Mouse (Mus musculus) forebrain, embryonic 12.5 days (tissue): ENCODE measurements around the gene Tnfsf13. TPM values are rescaled to one million over a fixed set of nuclear protein-coding genes. Genes with fewer than 3 reads are reported as not detected.
"Not testable (repeated sequence)": the region's sequence is repeated elsewhere in the genome, so short reads cannot be mapped to it uniquely, and the experiment has no call there.

Source experiments
- ATAC-seq: fragments of 200-750 bp; cut with Nextera tagmentation; 2 replicates; pipeline ENCODE4 v1.8.0; 2017; ENCODE audit warnings: moderate TSS enrichment; ENCODE audit not compliant: low FRiP score
- H3K27ac ChIP-seq: fragments of 300-500 bp; sonication (generic); 2 replicates; pipeline ENCODE4 v1.5.1; 2016; ENCODE audit warnings: mild to moderate bottlenecking
- H3K27me3 ChIP-seq: fragments of 300-500 bp; sonication (generic); 2 replicates; pipeline ENCODE4 v1.6.1; 2016; ENCODE audit warnings: mild to moderate bottlenecking
- H3K36me3 ChIP-seq: fragments of 300-500 bp; sonication (generic); replicated peaks from 2 replicates; pipeline ENCODE4 v1.6.1; 2016; ENCODE audit warnings: mild to moderate bottlenecking
- H3K4me1 ChIP-seq: fragments of 300-500 bp; sonication (generic); 2 replicates; pipeline ENCODE4 v1.6.1; 2016
- H3K4me2 ChIP-seq: fragments of 300-500 bp; sonication (generic); 2 replicates; pipeline ENCODE4 v1.6.1; 2016; ENCODE audit warnings: mild to moderate bottlenecking, moderate library complexity
- H3K4me3 ChIP-seq: fragments of 300-500 bp; sonication (generic); replicated peaks from 2 replicates; pipeline ENCODE4 v1.5.1; 2016; ENCODE audit warnings: mild to moderate bottlenecking
- H3K9ac ChIP-seq: fragments of 300-500 bp; sonication (generic); 2 replicates; pipeline ENCODE4 v1.6.1; 2016; ENCODE audit warnings: mild to moderate bottlenecking
- H3K9me3 ChIP-seq: fragments of 300-500 bp; sonication (generic); 2 replicates; pipeline ENCODE4 v1.6.1; 2016
- WGBS: fragments of 180-500 bp; shearing (Covaris S2); methylation state at CpG from one replicate; pipeline ENCODE4 v1.1.7; 2016; 5-methylcytosine and 5-hydroxymethylcytosine counted together
- polyA plus RNA-seq: library from polyadenylated mRNA; unstranded; fragments of >200 nt; fragmentation: Nextera tagmentation; extraction: Ambion mirVana; gene quantifications from 2 replicates; pipeline ENCODE4 v1.2.1, GENCODE M21; 2016

Gene Tnfsf13
- polyA plus RNA-seq, 1 experiment from 2014 or later = 0.26 TPM

- WGBS = 94% methylated on average over 10 of the region's 10 CpGs
- H3K4me2 ChIP-seq, H3K4me1 ChIP-seq, H3K27me3 ChIP-seq, ATAC-seq, H3K27ac ChIP-seq, H3K9me3 ChIP-seq, H3K4me3 ChIP-seq, H3K9ac ChIP-seq, H3K36me3 ChIP-seq: not testable (repeated sequence)
These were observed 17.3 kb upstream of the Tnfsf13 start for GRCm38 (mm10) chr11:69702886-69703285.

GRCm38 (mm10) chr11:69699595-69699994 is 14.0 kb upstream of the Tnfsf13 start:
- no peaks in the 10 kb centered on the region for H3K9me3 ChIP-seq
- no peak overlapping the region for H3K27ac ChIP-seq
- ATAC-seq = no peak
- no peak overlapping the region for H3K9ac ChIP-seq
- H3K27me3 ChIP-seq = 0 out of 2 replicates have a peak, but pooled peaks cover 2% of the 10 kb centered on the region
- peaks cover 12% of the 10 kb centered on the region for H3K4me1 ChIP-seq
- no peak overlapping the region for H3K4me2 ChIP-seq
- H3K4me3 ChIP-seq = no peak overlapping the region
- 74% methylated on average over 1 of the region's 1 CpGs for WGBS
- H3K36me3 ChIP-seq = no peaks in the 10 kb centered on the region

- no peaks in the 10 kb centered on the region for H3K9me3 ChIP-seq
- H3K4me1 ChIP-seq = peaks cover 12% of the 10 kb centered on the region
- WGBS = 72% methylated on average over 5 of the region's 5 CpGs
- 0 out of 2 replicates have a peak, but pooled peaks cover 2% of the 10 kb centered on the region for H3K27me3 ChIP-seq
- no peaks in the 10 kb centered on the region for H3K36me3 ChIP-seq
- H3K9ac ChIP-seq = no peak overlapping the region
- no peak overlapping the region for H3K27ac ChIP-seq
- no peak overlapping the region for H3K4me2 ChIP-seq
- H3K4me3 ChIP-seq = no peak overlapping the region
- ATAC-seq = no peak
These were observed 13.0 kb upstream of the Tnfsf13 start for GRCm38 (mm10) chr11:69698574-69698973.

- peaks cover 12% of the 10 kb centered on the region for H3K4me1 ChIP-seq
- no peak overlapping the region for H3K4me3 ChIP-seq
- WGBS = 85% methylated on average over 3 of the region's 3 CpGs
- no peaks in the 10 kb centered on the region for H3K36me3 ChIP-seq
- H3K27me3 ChIP-seq = 0 out of 2 replicates have a peak, but pooled peaks cover 7% of the 10 kb centered on the region
- no peak for ATAC-seq
- H3K9ac ChIP-seq = no peak overlapping the region
- no peaks in the 10 kb centered on the region for H3K9me3 ChIP-seq
- H3K4me2 ChIP-seq = no peak overlapping the region
- no peak overlapping the region for H3K27ac ChIP-seq
These were observed 11.8 kb upstream of the Tnfsf13 start for GRCm38 (mm10) chr11:69697396-69697795.

- Histone ChIP-seq H3K36me3 (no peaks in the 10 kb centered on the region), H3K9me3 (no peaks in the 10 kb centered on the region), H3K27me3 (0 out of 2 replicates have a peak, but pooled peaks cover 7% of the 10 kb centered on the region), H3K4me3 (peak within 1 kb of the TSS; percentile 44), H3K4me1 (peaks cover 12% of the 10 kb centered on the region), H3K9ac (peak within 1 kb of the TSS; percentile 74), H3K27ac (no peak within 1 kb of the TSS), H3K4me2 (peak within 1 kb of the TSS; percentile 79)
- ATAC-seq = peak; percentile 33; the same call in 1 of the 2 replicates
- WGBS = 2% methylated on average over 39 of the region's 41 CpGs
These were observed 10.0 kb upstream of the Tnfsf13 start, which contains the start of the genes Tnfsf12 and Tnfsfm13 for GRCm38 (mm10) chr11:69695361-69696181. Gene Tnfsf12 (minus strand): TSS chr11:69695849. Gene Tnfsfm13 (minus strand): TSS chr11:69696098.

GRCm38 (mm10) chr11:69695046-69695360 is 9.4 kb upstream of the Tnfsf13 start:
- peak overlapping the region; percentile 44; the same call in 1 of the 2 replicates for H3K4me3 ChIP-seq
- H3K27me3 ChIP-seq = 0 out of 2 replicates have a peak, but pooled peaks cover 7% of the 10 kb centered on the region
- no peak overlapping the region for H3K27ac ChIP-seq
- 31% methylated on average over 6 of the region's 6 CpGs for WGBS
- peak overlapping the region; percentile 79 for H3K4me2 ChIP-seq
- no peaks in the 10 kb centered on the region for H3K36me3 ChIP-seq
- no peak for ATAC-seq
- H3K9ac ChIP-seq = no peak overlapping the region
- H3K4me1 ChIP-seq = peaks cover 12% of the 10 kb centered on the region
- H3K9me3 ChIP-seq = no peaks in the 10 kb centered on the region

GRCm38 (mm10) chr11:69693421-69693965 is 7.9 kb upstream of the Tnfsf13 start:
- no peak overlapping the region for H3K9ac ChIP-seq
- H3K4me3 ChIP-seq = no peak overlapping the region
- H3K27me3 ChIP-seq = 0 out of 2 replicates have a peak, but pooled peaks cover 7% of the 10 kb centered on the region
- H3K9me3 ChIP-seq = no peaks in the 10 kb centered on the region
- H3K27ac ChIP-seq = no peak overlapping the region
- ATAC-seq = no peak
- no peak overlapping the region for H3K4me2 ChIP-seq
- no peaks in the 10 kb centered on the region for H3K36me3 ChIP-seq
- peaks cover 12% of the 10 kb centered on the region for H3K4me1 ChIP-seq
- WGBS = 62% methylated on average over 11 of the region's 11 CpGs

- Histone ChIP-seq H3K36me3 (no peaks in the 10 kb centered on the region), H3K4me2 (no peak overlapping the region), H3K27me3 (0 out of 2 replicates have a peak, but pooled peaks cover 7% of the 10 kb centered on the region), H3K4me3 (no peak overlapping the region), H3K27ac (no peak overlapping the region), H3K9me3 (no peaks in the 10 kb centered on the region), H3K4me1 (peaks cover 12% of the 10 kb centered on the region), H3K9ac (0 out of 2 replicates have a peak overlapping the region, but pooled peaks have one; percentile 7)
- WGBS = 87% methylated on average over 6 of the region's 6 CpGs
- no peak for ATAC-seq
These were observed 7.3 kb upstream of the Tnfsf13 start for GRCm38 (mm10) chr11:69692863-69693262.

- H3K27ac ChIP-seq = no peak overlapping the region
- H3K9me3 ChIP-seq = no peaks in the 10 kb centered on the region
- H3K4me3 ChIP-seq = no peak overlapping the region
- H3K4me1 ChIP-seq = peaks cover 12% of the 10 kb centered on the region
- 83% methylated on average over 9 of the region's 9 CpGs for WGBS
- no peak overlapping the region for H3K9ac ChIP-seq
- H3K36me3 ChIP-seq = no peaks in the 10 kb centered on the region
- ATAC-seq = no peak
- no peak overlapping the region for H3K4me2 ChIP-seq
- H3K27me3 ChIP-seq = 0 out of 2 replicates have a peak, but pooled peaks cover 7% of the 10 kb centered on the region
These were observed 6.7 kb upstream of the Tnfsf13 start for GRCm38 (mm10) chr11:69692196-69692811.

- H3K27me3 ChIP-seq = peaks cover 15% of the 10 kb centered on the region; the same call in 1 of the 2 replicates
- no peaks in the 10 kb centered on the region for H3K36me3 ChIP-seq
- no peak overlapping the region for H3K9ac ChIP-seq
- 89% methylated on average over 1 of the region's 1 CpGs for WGBS
- ATAC-seq = no peak
- no peaks in the 10 kb centered on the region for H3K9me3 ChIP-seq
- peaks cover 3% of the 10 kb centered on the region for H3K4me1 ChIP-seq
- no peak overlapping the region for H3K4me2 ChIP-seq
- H3K27ac ChIP-seq = no peak overlapping the region
- no peak overlapping the region for H3K4me3 ChIP-seq
These were observed 4.3 kb upstream of the Tnfsf13 start for GRCm38 (mm10) chr11:69689891-69690290.

GRCm38 (mm10) chr11:69687061-69687460 is 1.5 kb upstream of the Tnfsf13 start:
- Histone ChIP-seq H3K9me3 (no peaks in the 10 kb centered on the region), H3K4me2 (no peak overlapping the region), H3K36me3 (no peaks in the 10 kb centered on the region), H3K4me3 (no peak overlapping the region), H3K27ac (no peak overlapping the region), H3K27me3 (peaks cover 17% of the 10 kb centered on the region; the same call in 1 of the 2 replicates), H3K4me1 (peaks cover 16% of the 10 kb centered on the region), H3K9ac (0 out of 2 replicates have a peak overlapping the region, but pooled peaks have one; percentile 25)
- WGBS = 67% methylated on average over 5 of the region's 5 CpGs
- no peak for ATAC-seq

- Histone ChIP-seq H3K36me3 (no peaks in the 10 kb centered on the region), H3K27me3 (peaks cover 17% of the 10 kb centered on the region; the same call in 1 of the 2 replicates), H3K4me3 (no peak overlapping the region), H3K4me1 (peaks cover 16% of the 10 kb centered on the region), H3K27ac (no peak overlapping the region), H3K4me2 (no peak overlapping the region), H3K9ac (0 out of 2 replicates have a peak overlapping the region, but pooled peaks have one; percentile 25), H3K9me3 (no peaks in the 10 kb centered on the region)
- 15% methylated on average over 4 of the region's 4 CpGs for whole genome bisulfite sequencing
- ATAC-seq = no peak
These were observed 793 bp upstream of the Tnfsf13 start for GRCm38 (mm10) chr11:69686377-69686776.
